Mouse (Mus musculus) v-Abl transformed pro-B cells (cell line): Measurements from ENCODE around the gene Eya2.

ENCODE experiments used
- in situ Hi-C, 2 experiments: fragments of 400-800 bp; cut with MboI; formaldehyde crosslinking; loops; one replicate each; pipeline ENCODE4 v1.15.1; 2025; ENCODE audit not compliant: unreplicated experiment in 2 of 2

The Eya2 gene

GRCm38 (mm10) chr2:165700252-165700908 lies 105.5 kb downstream of the Eya2 start:
- in situ Hi-C loops: loop anchor here (25.0 kb wide), 1 partner anchor 163 kb away; no protein-coding TSS in a partner anchor

- in situ Hi-C loops: loop anchor here (25.0 kb wide), 1 partner anchor 166 kb away; no protein-coding TSS in a partner anchor
Measured at GRCm38 (mm10) chr2:165703033-165703805, 108.4 kb downstream of the Eya2 start.

GRCm38 (mm10) chr2:165708266-165708665 lies 113.4 kb downstream of the Eya2 start:
- in situ Hi-C loops: loop anchor here (25.0 kb wide), 1 partner anchor 171 kb away; no protein-coding TSS in a partner anchor

GRCm38 (mm10) chr2:165716688-165717087 lies 121.9 kb downstream of the Eya2 start:
- in situ Hi-C loops: loop anchor here (25.0 kb wide), 1 partner anchor 179 kb away; no protein-coding TSS in a partner anchor

GRCm38 (mm10) chr2:165717182-165718176 lies 122.6 kb downstream of the Eya2 start:
- in situ Hi-C loops: loop anchor here (25.0 kb wide), 1 partner anchor 180 kb away; no protein-coding TSS in a partner anchor

- in situ Hi-C loops: loop anchor here (25.0 kb wide), 1 partner anchor 182 kb away; no protein-coding TSS in a partner anchor
Measured at GRCm38 (mm10) chr2:165719382-165719781, 124.5 kb downstream of the Eya2 start.

- in situ Hi-C loops: loop anchor here (25.0 kb wide), 1 partner anchor 185 kb away; no protein-coding TSS in a partner anchor
Measured at GRCm38 (mm10) chr2:165721941-165722340, 127.1 kb downstream of the Eya2 start.

- in situ Hi-C loops: no loop called here
Measured at GRCm38 (mm10) chr2:165732552-165733238, 137.9 kb downstream of the Eya2 start.

GRCm38 (mm10) chr2:165733701-165734100 lies 138.9 kb downstream of the Eya2 start:
- in situ Hi-C loops: no loop called here

- in situ Hi-C loops: no loop called here
Measured at GRCm38 (mm10) chr2:165736297-165736696, 141.5 kb downstream of the Eya2 start.

GRCm38 (mm10) chr2:165740381-165740780 lies 145.5 kb downstream of the Eya2 start:
- in situ Hi-C loops: no loop called here

- in situ Hi-C loops: no loop called here
Measured at GRCm38 (mm10) chr2:165740982-165741381, 146.2 kb downstream of the Eya2 start.

- in situ Hi-C loops: no loop called here
Measured at GRCm38 (mm10) chr2:165741526-165742050, 146.8 kb downstream of the Eya2 start.

GRCm38 (mm10) chr2:165742210-165742786 lies 147.5 kb downstream of the Eya2 start:
- in situ Hi-C loops: no loop called here

GRCm38 (mm10) chr2:165745306-165746098 lies 150.7 kb downstream of the Eya2 start:
- in situ Hi-C loops: no loop called here

- in situ Hi-C loops: no loop called here
Measured at GRCm38 (mm10) chr2:165747975-165748374, 153.1 kb downstream of the Eya2 start.

- in situ Hi-C loops: no loop called here
Measured at GRCm38 (mm10) chr2:165748426-165748825, 153.6 kb downstream of the Eya2 start.

GRCm38 (mm10) chr2:165751068-165751467 lies 156.2 kb downstream of the Eya2 start:
- in situ Hi-C loops: loop anchor here in 1 of 2 experiments (10.0 kb wide), 1 partner anchor 226 kb away; no protein-coding TSS in a partner anchor
